Mouse (Mus musculus): ENCODE results near the gene Il20ra.
"Not testable (repeated sequence)": the region's sequence is repeated elsewhere in the genome, so short reads cannot be mapped to it uniquely, and the experiment has no call there.

Il20ra gene

DNA sequence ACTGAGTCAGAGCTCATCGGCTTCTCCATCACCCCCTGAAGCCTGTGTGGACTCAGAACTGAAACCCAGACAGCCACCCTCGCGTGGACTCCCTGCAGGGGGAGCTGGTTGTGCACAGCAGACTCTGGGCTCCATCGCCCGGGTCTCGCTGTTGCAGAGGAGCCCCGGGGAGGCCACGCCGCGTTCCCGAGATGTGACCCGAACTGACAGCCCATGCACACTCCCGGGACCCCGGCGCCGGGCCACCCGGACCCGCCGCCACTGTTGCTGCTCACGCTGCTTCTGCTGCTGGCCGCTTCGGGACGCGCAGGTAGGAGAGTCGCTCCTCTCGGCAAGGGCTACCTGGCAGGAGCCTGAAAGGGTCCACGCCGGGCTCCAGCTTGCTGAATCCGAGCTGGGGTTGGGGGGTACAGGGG, at the start of gene Il20ra:
Gene Il20ra, plus strand, starts transcription at position 150 of the 416 bp plus-strand sequence.
- peak; percentile 6 to 30 for DNase-seq

DNA sequence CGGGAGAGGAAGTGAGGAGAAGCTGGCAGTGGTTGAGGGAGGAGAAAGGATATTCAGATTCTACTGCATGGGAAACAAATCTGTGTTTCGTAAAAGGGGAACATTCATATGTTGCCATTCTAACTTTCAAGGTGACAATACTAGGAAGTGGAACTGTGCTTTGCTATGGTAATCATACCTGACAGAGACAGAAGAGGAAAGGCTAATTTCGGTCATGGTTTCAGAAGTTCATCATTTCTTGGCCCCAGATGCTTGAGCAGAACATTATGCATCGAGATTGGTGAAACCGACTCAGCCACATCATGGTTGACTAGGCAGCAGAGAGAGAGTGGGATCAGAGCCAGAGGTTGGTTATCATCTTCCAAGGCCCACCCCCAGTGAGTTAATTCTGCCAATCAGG, 43.4 kb upstream of the Il20ra start:
- DNase-seq, result no peak

DNA sequence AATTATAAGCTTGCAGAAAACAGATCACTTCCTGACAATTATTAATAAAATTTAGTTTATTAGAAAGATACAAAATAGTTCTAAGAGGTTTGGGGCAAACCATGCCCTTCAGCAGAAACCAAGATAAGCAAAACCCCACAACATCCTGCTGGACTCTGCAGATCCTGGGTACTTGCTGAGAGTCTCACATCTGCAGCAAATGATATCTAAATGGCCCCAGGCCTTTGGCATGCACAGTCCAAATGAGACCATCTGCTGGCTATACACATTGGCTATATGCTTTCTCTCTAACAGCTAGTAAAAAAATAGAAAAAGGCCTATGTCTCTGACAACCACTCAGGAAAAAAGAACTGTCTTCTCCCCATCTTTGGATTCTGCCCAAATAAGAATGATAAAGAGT, 40.4 kb upstream of the Il20ra start:
- no peak for DNase-seq

DNA sequence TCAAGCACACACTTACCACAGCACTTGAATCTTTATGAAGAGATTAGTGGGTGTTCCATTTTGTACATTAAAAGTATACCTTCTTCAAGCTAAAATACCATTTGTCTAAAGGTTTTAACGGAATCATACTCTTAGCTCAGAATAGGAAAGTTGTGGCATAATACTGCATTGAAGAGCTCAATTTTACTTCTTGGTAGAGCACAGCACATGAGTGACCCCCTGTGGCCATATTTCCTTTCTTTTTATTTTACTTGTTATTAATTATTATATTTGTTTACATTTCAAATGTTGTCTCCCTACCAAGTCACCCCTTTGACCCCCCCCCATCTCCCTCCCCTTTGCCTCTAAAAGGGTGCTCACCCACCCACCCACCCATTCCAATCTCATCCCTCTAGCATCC, 39.2 kb upstream of the Il20ra start:
- no peak for DNase-seq

DNA sequence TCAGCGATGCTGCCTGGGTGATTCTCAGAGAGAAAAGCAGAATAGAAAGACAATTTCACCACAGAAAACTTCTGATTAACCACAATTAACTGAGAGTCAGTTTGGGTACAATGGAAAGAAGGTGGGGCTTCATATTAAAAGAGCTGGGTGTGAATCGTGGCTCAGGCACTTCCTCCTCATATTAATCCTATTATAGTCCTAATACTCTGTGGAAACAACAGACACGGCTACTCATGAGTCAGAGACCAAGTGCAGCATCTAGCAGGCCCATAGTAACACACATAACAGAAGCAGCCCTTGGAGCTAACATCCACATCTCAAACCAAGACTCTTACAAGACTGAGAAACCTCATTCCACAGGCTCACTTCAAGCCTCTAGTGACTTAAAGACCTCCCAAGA, 24.7 kb upstream of the Il20ra start:
- DNase-seq, result no peak

DNA sequence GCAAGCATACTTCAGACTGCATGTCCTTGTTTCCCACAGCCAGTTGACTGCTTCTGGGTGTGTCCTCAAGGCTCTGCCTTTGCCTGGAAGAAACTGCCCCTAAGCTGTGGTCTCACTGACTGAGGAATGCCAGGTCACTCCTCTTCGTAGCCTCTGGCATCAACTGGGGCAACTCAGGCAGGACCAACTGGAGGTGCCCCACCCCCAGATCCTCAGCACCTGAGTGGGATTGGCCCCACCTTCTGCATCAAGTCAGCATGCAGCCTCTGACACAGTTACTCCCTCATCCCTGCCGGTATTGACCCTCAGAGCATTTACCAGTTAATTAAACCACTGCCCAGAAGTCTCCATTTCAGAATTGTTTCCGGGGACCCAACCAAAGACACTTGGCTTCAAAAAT, 21.1 kb upstream of the Il20ra start:
- no peak for DNase-seq

DNA sequence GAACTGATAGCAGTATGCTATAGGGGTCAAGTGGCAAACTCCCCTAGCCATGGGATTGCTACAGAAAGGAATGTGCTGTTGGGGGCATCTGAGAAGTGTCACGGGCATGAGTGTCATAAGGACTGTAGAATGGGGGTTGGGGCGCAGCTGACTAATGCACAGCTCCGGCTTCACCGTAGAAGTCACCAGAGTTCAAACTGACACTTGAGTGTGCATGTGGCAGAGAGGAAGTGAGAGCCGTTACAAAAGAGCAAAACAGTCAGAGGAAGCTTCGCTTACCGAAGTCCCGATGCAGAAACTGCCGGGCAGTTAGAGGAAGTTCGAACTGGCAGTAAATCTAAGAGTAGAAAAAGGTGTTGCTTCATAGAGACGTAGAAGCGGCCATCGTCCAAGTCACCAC, 20.6 kb upstream of the Il20ra start:
- DNase-seq, result no peak

DNA sequence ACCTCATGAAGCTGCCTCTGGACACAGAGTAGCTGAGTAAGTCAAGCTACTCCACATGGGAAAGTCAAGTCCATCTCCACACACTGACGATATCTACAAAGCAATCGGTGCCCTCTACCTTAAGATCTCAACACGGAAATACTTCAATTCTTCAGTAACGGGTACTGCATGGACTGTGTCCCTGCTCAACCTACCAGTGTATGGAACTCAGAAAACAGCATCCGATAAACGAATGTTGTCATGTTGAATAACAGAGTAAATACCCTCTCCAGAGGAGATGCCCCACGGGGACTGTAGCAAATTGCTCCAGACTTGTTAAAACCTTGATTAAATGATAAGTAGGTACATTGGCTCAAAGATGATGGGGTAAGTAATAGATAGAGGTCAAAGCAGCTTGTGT, 20.0 kb upstream of the Il20ra start:
- no peak for DNase-seq

DNA sequence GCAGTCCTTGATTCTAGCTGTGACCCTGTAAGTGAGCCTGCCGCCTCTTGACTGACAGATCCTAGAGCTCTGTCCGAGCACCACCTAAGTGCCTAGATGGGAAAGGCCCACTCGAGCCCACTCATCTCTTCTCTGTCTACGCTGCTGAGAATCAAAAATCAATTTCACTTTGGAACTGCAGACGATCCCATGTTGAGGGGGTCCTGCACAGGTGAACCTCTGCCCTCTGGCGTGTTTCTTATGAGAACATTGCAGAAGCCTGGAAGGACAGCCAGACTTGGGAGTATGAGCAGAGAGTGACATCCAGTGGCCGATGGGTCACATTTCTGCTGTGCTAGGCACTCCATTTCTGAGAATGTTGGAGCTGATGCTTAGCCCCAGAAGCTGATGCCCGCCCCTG, 19.4 kb upstream of the Il20ra start:
- peak in 1 of 2 experiments; percentile 4 for DNase-seq

DNA sequence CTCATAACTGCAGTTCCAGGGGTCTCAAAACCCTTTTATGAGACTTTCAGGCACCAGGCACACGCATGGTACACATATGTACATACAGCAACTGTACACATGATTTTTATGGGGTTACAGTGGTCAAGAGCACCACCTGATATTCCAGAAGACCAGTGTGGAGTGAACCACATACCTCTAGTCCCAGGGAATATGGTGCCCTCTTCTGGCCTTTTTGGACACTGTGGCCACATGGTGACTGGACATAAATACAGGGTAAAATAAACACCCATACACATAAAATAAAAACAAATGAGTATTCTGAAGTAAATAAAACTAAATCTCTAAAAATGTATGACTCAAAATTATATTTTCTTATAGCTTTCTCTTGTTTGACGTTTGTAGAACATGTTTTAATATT, 18.7 kb upstream of the Il20ra start:
- DNase-seq, result no peak

DNA sequence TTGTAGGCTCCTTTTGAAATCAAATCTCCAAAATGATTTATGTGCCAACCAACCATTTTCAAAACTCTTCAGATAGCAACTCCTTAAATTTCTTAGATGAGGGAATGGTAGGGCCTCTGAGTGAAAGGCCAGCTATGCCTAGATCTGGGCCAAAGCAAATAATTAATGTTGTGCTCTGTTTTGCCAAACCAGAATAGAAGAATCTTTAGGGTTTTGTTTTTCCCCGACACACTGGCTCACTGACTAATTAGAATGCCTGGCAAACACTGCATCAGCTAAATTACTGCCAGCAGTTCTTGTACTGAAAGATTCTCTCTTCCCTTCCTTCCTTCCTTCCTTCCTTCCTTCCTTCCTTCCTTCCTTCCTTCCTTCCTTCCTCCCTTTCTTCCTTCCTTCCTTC, 13.0 kb upstream of the Il20ra start:
- no peak for DNase-seq

DNA sequence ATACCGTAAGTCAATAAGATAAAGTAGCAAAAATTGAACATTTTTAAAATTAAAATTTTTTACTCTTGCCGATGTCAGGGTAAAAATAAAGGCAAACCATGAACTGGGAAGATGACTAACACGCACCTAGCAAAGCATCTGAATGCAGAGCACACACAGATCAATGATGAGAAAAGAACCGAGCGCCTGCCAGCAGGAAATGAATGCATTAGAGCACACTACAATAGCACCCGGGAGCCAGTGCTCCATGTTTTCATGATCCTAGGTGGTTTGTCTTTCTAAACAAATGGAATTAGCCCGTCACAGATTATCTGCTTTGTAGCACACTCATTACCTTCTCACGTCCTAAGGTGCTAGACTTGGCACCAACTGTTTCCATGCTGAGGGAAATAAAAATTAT, 7.9 kb upstream of the Il20ra start:
- DNase-seq, result no peak

DNA sequence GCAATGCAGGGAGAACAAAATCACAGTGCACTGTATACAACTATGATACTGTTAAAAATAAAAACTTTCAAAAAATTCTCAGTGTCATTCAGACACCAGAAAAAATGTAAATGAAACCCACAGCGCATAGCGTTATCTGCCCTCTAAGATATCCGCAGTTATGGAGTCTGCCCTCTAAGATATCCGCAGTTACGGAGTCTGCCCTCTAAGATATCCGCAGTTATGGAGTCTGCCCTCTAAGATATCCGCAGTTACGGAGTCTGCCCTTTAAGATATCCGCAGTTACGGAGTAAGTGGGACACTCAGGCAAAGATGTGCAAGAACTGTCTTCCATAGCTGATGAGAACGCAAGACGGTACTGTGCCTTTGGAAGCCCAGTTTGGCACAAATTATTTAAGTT, 4.6 kb upstream of the Il20ra start:
- DNase-seq, result no peak

DNA sequence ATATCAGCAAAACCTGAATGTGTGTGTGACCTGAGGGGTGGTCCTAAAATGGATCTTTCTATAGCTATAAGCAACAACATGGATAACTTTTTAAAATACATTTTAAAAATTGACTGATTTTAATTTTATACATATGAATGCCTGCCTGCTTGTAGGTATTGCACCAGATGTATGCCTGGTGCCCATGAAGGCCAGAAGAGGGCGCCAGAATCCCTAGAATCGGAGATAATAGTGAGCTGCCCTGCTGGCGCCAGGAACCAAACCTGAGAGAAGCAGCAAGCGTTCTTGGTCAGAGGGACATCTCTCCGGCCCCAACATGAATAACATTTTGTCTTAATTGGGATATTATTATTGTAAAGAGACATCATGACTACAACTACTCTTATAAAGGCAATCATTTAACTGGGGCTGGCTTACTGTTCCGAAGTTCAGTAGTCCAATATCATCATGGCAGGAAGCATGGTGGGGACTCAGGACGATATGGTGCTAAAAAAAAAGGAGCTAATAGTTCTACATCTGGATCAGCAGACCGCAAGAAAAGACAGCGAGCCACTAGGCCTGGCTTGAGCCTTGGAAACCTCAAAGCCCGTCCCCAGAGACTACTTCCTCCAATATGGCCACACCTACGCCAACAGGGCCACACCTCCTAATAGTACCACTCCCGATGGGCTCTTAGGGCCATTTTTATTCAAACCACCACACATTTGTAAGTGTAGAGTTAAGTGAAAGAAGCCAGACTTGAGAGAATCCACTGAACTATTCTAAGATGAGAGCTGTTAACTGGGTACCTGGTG, 3.9 kb upstream of the Il20ra start:
- DNase-seq, result peak; percentile 17 to 19

DNA sequence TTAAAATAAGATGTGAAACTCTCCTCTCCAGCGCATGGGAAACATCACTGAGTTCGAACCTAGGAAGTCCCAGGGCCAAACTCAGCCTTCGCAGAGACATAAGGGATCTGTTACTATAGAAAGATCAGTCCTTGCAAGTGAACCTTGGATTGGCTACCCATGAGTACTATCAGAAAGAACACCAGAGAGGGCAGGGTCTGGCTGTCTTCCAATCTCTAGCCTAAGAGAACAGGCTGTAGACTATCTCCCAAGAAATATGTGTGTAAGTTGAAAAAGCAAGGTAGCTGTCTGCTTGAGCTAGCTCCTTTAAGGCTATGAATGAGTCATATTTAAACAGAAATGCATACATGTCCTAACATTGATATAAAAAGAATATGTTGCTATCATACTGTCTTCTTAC, 1.4 kb upstream of the Il20ra start:
- DNase-seq, result no peak

DNA sequence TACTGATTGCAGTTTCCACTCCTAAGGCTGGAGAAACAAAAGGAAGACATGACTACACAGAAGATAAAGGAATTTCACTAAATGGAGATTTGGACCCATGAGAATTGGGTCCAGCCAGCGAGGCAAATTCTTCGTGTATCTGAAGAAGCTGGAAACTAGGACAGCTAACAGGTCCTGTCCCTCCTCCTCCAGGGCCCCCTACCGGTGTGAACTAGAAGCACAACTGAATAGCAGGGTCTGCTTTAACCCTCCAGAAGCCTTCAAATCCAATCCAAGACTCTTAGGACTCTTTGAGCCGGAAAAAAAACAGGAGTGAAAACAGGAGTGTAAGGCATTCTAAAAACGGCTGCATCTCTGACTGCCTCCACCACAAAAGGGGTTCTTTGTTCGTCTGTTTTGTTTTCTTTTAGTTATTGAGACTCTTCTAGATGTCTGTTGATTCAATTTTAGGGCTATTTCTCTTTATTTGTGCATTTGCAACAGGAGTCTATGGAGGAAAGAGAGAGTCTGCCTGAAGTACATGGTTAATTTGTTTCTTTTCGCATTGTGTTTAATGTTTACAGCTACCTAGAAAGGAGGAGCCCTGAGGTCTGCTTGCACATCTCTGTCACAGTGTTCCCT, 709 bp upstream of the Il20ra start:
- peak; percentile 10 to 13 for DNase-seq

DNA sequence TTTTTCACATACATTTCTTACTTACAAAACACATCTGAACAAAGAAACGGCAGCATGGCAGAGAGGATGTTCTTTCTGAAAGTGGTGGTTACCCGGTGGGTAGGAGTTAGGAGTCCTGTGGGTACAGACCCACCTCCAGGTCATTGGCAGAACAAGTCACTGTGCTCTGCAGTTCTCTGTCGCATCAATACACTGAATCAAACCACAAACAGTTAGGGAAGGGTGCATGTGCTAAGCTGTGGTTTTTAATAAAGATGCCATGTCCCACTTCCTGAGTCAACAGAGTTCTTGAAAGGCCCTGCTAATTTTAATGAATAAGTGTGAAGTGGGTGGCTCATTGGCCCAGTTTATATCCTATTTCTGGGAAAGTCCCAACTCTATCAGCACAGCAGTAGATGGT, 6.3 kb downstream of the Il20ra start:
- no peak for DNase-seq

DNA sequence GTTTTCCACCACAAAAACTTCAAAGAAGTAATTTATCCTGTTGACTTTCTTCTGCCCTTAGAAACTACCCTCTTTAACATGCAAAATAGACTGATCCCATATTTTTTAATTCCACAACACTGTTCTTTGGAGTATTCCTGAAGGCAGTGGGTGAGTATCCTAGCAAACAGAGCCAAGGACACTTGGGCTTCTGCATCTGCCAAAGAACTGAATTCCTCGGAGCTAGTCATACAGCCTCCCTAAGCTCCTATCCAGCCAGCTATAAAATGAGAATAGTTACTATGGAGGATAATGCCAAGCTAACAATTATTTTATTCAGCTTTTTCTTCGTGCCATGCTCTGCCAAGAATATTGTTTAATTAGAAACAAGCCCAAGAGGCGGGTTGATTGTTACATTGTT, 9.9 kb downstream of the Il20ra start:
- no peak for DNase-seq

DNA sequence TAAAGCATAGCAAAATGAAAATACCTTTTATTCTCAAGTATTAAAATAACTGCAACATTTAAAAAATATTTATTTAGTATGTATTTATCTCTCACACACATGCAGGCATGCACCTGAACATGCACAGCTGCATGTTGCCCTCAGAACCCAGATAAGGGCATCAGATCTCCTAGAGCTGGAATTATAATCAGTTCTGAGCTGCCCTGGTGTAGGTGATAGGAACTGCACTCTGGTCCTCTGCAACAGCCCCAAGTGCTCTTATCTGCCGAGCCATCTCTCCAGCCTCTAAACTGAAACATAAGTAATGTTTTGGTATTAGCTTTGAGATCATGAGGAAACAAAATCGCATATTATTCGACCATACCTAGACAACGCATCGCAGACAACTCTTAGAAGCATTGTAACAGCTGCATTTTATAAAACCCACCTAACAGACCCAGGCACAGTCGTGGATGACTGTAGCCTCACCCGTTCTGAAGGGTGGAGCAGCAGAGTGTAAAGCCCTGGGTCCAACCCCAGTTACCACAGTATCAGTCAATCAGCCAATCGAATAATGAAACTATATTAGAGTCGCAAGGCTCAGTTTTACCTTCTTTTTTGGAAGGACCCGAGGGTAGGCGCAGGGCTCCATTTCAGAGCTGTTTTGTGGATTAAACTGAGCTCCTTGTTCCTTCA, 11.9 kb downstream of the Il20ra start:
- DNase-seq, result no peak

DNA sequence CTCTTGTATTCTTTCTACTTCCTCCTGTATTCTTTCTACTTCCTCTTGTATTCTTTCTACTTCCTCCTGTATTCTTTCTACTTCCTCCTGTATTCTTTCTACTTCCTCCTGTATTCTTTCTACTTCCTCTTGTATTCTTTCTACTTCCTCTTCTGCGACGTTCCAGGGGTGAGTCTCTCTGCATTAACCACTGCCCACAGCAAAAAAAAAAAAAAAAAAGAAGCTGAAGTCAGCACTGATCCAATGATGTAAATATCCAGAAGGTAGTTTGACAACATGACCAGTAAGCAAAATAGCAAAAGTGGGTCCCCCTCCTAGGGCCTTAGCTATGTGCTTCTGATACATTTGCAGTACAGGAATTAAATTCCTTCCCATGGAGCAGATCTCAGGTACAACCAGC, 26.1 kb downstream of the Il20ra start:
- DNase-seq, result not testable (repeated sequence)

DNA sequence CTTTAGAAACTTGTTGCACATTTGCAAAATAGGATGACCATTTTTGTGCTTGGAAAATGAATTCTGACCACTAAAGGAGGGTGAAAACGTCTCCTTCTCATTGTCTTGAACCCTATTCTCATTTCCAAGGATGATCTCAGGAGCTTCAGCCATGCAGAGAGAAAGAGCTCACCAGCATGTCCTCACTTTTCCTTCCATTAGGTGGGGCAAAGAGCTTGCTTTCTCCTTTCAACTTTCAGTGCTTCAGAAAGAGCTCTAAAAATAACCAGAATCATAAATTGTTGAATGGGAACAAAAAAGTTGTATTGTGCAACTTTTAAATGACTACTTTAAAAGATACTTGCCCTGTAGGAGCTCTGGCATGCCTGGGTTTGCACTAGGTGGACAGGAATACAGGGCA, 33.3 kb downstream of the Il20ra start:
- no peak for DNase-seq

DNA sequence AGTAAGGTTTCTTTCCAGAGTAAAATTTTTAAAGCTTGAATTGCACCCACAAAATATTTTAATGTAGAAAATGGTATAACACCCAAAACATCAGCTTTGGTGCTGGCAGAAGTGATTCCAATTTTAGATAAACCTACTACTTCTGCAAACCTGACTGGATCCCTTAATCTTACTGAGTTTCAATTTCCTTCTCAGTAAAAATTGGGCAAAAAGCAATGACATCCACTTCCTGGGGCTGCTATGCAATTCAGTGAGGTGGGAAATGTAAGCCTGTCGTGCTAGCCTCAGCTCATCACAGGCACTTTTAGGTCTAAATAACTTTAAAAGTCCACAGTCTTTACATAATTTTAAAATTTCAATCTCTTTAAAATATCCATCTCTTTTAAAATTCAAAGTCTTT, 33.8 kb downstream of the Il20ra start:
- no peak for DNase-seq

DNA sequence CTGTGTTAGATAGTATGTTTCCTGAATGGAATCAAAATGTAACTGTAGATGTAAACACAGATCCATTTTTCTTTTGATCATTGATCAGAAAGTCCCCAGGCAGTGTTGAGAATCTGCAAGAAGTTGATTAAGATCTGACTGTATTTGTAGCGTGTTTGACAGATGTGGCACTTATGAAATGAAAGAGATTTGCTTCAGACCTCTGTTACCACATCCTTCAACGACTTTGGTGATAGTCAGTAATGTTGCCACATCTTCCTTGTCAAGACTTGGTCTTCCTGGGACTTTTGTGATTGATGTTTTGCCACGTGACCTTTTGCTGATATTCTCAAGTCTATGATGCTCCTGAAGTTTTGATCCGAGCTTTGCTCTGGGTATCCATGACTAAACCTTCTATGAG, 35.3 kb downstream of the Il20ra start:
- no peak for DNase-seq

DNA sequence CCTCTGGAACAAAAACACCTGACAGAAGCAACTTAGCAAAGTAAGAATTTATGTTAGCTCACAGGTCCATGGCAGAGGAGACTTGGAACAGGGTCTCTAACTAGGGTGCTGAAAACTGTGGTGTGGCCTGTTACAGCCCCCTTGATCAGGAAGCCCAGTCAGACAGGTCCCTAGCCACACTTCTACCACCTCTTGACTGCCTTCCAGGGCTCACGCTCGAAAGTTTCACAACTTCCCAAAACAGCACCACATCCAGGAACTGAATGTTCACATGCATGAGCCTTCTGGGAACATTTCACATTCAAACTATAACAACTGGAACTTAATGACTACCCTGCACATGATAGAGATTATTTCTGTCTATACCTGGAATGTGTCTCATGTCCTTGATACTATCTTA, 53.1 kb downstream of the Il20ra start:
- no peak for DNase-seq

Data from cerebellum, postnatal 36 days (tissue).